ENCODE assay signal across 8 mouse cellular contexts in genomic region chr4:99931240-99931580, GRCm38 (mm10). TPM values are rescaled to one million over a fixed set of nuclear protein-coding genes. Genes with fewer than 3 reads are reported as not detected.
A peak's percentile ranks its signal among the peaks of the same experiment; 100 is the strongest.
DNase-seq lines count a peak whose midpoint lies in the region; ATAC-seq lines count a peak whose summit lies in the region.

No protein-coding gene starts in this region.

- H3K9me3 ChIP-seq in lung, embryonic 16.5 days (ENCODE audit: control insufficient read depth, low read length), result no peaks in the 10 kb centered on the region
- no peaks in the 10 kb centered on the region for H3K9me3 ChIP-seq in limb, embryonic 15.5 days
- H3K9me3 ChIP-seq in stomach, embryonic 15.5 days, result no peaks in the 10 kb centered on the region

- peak overlapping the region; percentile 46; the same call in 1 of the 2 replicates for H3K9ac ChIP-seq in lung, embryonic 16.5 days (ENCODE audit: low read length)
- no peak overlapping the region for H3K9ac ChIP-seq in limb, embryonic 15.5 days
- no peak overlapping the region for H3K9ac ChIP-seq in stomach, embryonic 15.5 days

- 72% methylated on average over 11 of the region's 11 CpGs for WGBS in lung, embryonic 16.5 days
- 80% methylated on average over 11 of the region's 11 CpGs for WGBS in limb, embryonic 15.5 days
- WGBS in stomach, embryonic 15.5 days, result 71% methylated on average over 11 of the region's 11 CpGs

- no peaks in the 10 kb centered on the region for H3K36me3 ChIP-seq in lung, embryonic 16.5 days (ENCODE audit: control insufficient read depth, insufficient read depth, low read length)
- no peaks in the 10 kb centered on the region for H3K36me3 ChIP-seq in limb, embryonic 15.5 days
- H3K36me3 ChIP-seq in stomach, embryonic 15.5 days, result peaks cover 9% of the 10 kb centered on the region; the same call in 1 of the 2 replicates

- DNase-seq in heart, adult 11 months, result peak; percentile 84
- no peak for DNase-seq in heart, postnatal 4 days
- no peak for DNase-seq in lung, postnatal 4 days
- DNase-seq in right cerebral cortex, postnatal 4 days, result no peak
- no peak for DNase-seq in layer of hippocampus, adult 8-10 months (ENCODE audit: low spot score in 2 of 2)

- no peak for ATAC-seq in lung, embryonic 16.5 days (ENCODE audit: low read depth)
- no peak for ATAC-seq in limb, embryonic 15.5 days (ENCODE audit: insufficient number of reproducible peaks, low FRiP score, low TSS enrichment, low read depth)
- ATAC-seq in stomach, embryonic 15.5 days (ENCODE audit: insufficient read depth, low FRiP score, low read depth), result no peak

- no peaks in the 10 kb centered on the region for H3K27me3 ChIP-seq in lung, embryonic 16.5 days (ENCODE audit: control insufficient read depth, insufficient read depth, low read depth, low read length)
- H3K27me3 ChIP-seq in limb, embryonic 15.5 days, result no peaks in the 10 kb centered on the region
- H3K27me3 ChIP-seq in stomach, embryonic 15.5 days (replicated peaks), result no peaks in the 10 kb centered on the region

- peak overlapping the region; percentile 78 for H3K4me3 ChIP-seq in lung, embryonic 16.5 days (ENCODE audit: low read length)
- H3K4me3 ChIP-seq in limb, embryonic 15.5 days, result peak overlapping the region; percentile 65; the same call in 1 of the 2 replicates
- H3K4me3 ChIP-seq in stomach, embryonic 15.5 days (replicated peaks), result no peak overlapping the region; the same call in 1 of the 2 replicates

- H3K4me2 ChIP-seq in lung, embryonic 16.5 days (ENCODE audit: low read depth, low read length), result peak overlapping the region; percentile 86
- H3K4me2 ChIP-seq in limb, embryonic 15.5 days, result peak overlapping the region; percentile 89
- peak overlapping the region; percentile 91 for H3K4me2 ChIP-seq in stomach, embryonic 15.5 days

- peak overlapping the region; percentile 95 for H3K27ac ChIP-seq in lung, embryonic 16.5 days (ENCODE audit: low read length)
- peak overlapping the region; percentile 57; the same call in 1 of the 2 replicates for H3K27ac ChIP-seq in limb, embryonic 15.5 days
- no peak overlapping the region for H3K27ac ChIP-seq in stomach, embryonic 15.5 days

- peaks cover 18% of the 10 kb centered on the region for H3K4me1 ChIP-seq in lung, embryonic 16.5 days (replicated peaks; ENCODE audit: control insufficient read depth, insufficient read depth, low read length)
- H3K4me1 ChIP-seq in limb, embryonic 15.5 days, result peaks cover 19% of the 10 kb centered on the region
- 0 out of 2 replicates have a peak, but pooled peaks cover 5% of the 10 kb centered on the region for H3K4me1 ChIP-seq in stomach, embryonic 15.5 days

RNA-seq across cellular contexts. Expression of gene Itgb3bp, which starts 1.6 kb away (rescaled TPM):
- 10 to 100 TPM; 10.4 to 13.6 TPM for total RNA-seq in heart, postnatal 4 days (2021)
- polyA plus RNA-seq in lung, embryonic 16.5 days (2015; fragmentation: Nextera tagmentation; extraction: Ambion mirVana), result 36.8 and 44.9 TPM in 2 replicates
- 26.4 and 29.0 TPM in 2 replicates for polyA plus RNA-seq in limb, embryonic 15.5 days (2015; fragmentation: Nextera tagmentation; extraction: Ambion mirVana)
- polyA plus RNA-seq in stomach, embryonic 15.5 days (2015; fragmentation: Nextera tagmentation; extraction: Ambion mirVana), result 37.3 and 41.3 TPM in 2 replicates
- total RNA-seq in layer of hippocampus, adult 8-10 months (2022), result 1 to 10 TPM; 3.5 to 7.3 (median 5.3) TPM

RNA-seq across cellular contexts. Expression of gene Pgm1, which starts 2.0 kb away (rescaled TPM):
- 100 to 1,000 TPM; 223 TPM for total RNA-seq in heart, postnatal 4 days (2021)
- 90.6 and 101 TPM in 2 replicates for polyA plus RNA-seq in lung, embryonic 16.5 days (2015; fragmentation: Nextera tagmentation; extraction: Ambion mirVana)
- 57.6 and 80.7 TPM in 2 replicates for polyA plus RNA-seq in limb, embryonic 15.5 days (2015; fragmentation: Nextera tagmentation; extraction: Ambion mirVana)
- 110 and 116 TPM in 2 replicates for polyA plus RNA-seq in stomach, embryonic 15.5 days (2015; fragmentation: Nextera tagmentation; extraction: Ambion mirVana)
- total RNA-seq in layer of hippocampus, adult 8-10 months (2022), result 10 to 100 TPM; 61.5 to 70.0 (median 67.4) TPM
